Mouse (Mus musculus) ovary, postnatal 36 days (tissue): ENCODE data around the gene Serinc3.
A peak's percentile ranks its signal among the peaks of the same experiment; 100 is the strongest.

Source experiments
- DNase-seq: peaks from one replicate; pipeline ENCODE4 v3.0.0; 2022; ENCODE audit warnings: low spot score, mixed read lengths

Serinc3 gene

GRCm38 (mm10) chr2:163595119-163595518, 49.8 kb downstream of the Serinc3 start:
- peak; percentile 54 for DNase-seq

GRCm38 (mm10) chr2:163593636-163594282, 51.2 kb downstream of the Serinc3 start:
- DNase-seq: no peak

GRCm38 (mm10) chr2:163592084-163592483, 52.8 kb downstream of the Serinc3 start:
- DNase-seq: no peak

GRCm38 (mm10) chr2:163590996-163591395, 53.9 kb downstream of the Serinc3 start:
- DNase-seq: no peak

- no peak for DNase-seq
Measured at GRCm38 (mm10) chr2:163590211-163590610, 54.7 kb downstream of the Serinc3 start.

- DNase-seq: no peak
Measured at GRCm38 (mm10) chr2:163587506-163587905, 57.4 kb downstream of the Serinc3 start.

GRCm38 (mm10) chr2:163586384-163587261, 58.3 kb downstream of the Serinc3 start:
- no peak for DNase-seq

- DNase-seq: no peak
Measured at GRCm38 (mm10) chr2:163584088-163584426, 60.9 kb downstream of the Serinc3 start.

GRCm38 (mm10) chr2:163583226-163584087, 61.5 kb downstream of the Serinc3 start:
- DNase-seq: no peak

GRCm38 (mm10) chr2:163580069-163580945, 64.6 kb downstream of the Serinc3 start:
- peak; percentile 50 for DNase-seq

GRCm38 (mm10) chr2:163577986-163578385, 66.9 kb downstream of the Serinc3 start:
- no peak for DNase-seq

GRCm38 (mm10) chr2:163575248-163575647, 69.7 kb downstream of the Serinc3 start:
- no peak for DNase-seq

GRCm38 (mm10) chr2:163574321-163574720, 70.6 kb downstream of the Serinc3 start:
- DNase-seq: no peak
